Mouse (Mus musculus) G1E (cell line): Measurements from ENCODE around the gene Gm10762.

Experiments
- CTCF ChIP-seq: IDR thresholded peaks from 2 replicates; pipeline ENCODE4 v1.5.1; 2012; ENCODE audit warnings: low read depth, low read length, inconsistent platforms, mixed read lengths
- GATA1 ChIP-seq: IDR thresholded peaks from 2 replicates; pipeline ENCODE4 v1.6.1; 2012; ENCODE audit warnings: borderline replicate concordance, low read length, inconsistent platforms, mixed read lengths

- TF ChIP-seq GATA1 (no peak), CTCF (no peak)
Measured at GRCm38 (mm10) chr2:128930704-128931103, 36.8 kb downstream of the Gm10762 start.
